Mouse (Mus musculus): ENCODE results near the gene Fdx1. TPM values are rescaled to one million over a fixed set of nuclear protein-coding genes. Genes with fewer than 3 reads are reported as not detected.

The Fdx1 gene
- total RNA-seq, 2 experiments from 2014 or later, result 42.1 to 48.2 TPM

- DNase-seq, result no peak
Observed at GRCm38 (mm10) chr9:51964110-51964509, 754 bp upstream of the Fdx1 start.

- no peak for DNase-seq
Observed at GRCm38 (mm10) chr9:51961190-51961909, 2.0 kb downstream of the Fdx1 start.

- DNase-seq, result no peak
Observed at GRCm38 (mm10) chr9:51960331-51960730, 3.0 kb downstream of the Fdx1 start.

- DNase-seq, result no peak
Observed at GRCm38 (mm10) chr9:51958981-51959380, 4.4 kb downstream of the Fdx1 start.

GRCm38 (mm10) chr9:51957025-51957424 lies 6.3 kb downstream of the Fdx1 start:
- no peak for DNase-seq

- no peak for DNase-seq
Observed at GRCm38 (mm10) chr9:51956484-51956883, 6.9 kb downstream of the Fdx1 start.

- DNase-seq, result no peak
Observed at GRCm38 (mm10) chr9:51951337-51951736, 12.0 kb downstream of the Fdx1 start.

GRCm38 (mm10) chr9:51950667-51951066 lies 12.7 kb downstream of the Fdx1 start:
- DNase-seq, result no peak

GRCm38 (mm10) chr9:51950225-51950624 lies 13.1 kb downstream of the Fdx1 start:
- no peak for DNase-seq

GRCm38 (mm10) chr9:51943934-51944333 lies 19.4 kb downstream of the Fdx1 start:
- DNase-seq, result no peak

GRCm38 (mm10) chr9:51934641-51935040 lies 28.7 kb downstream of the Fdx1 start:
- no peak for DNase-seq

- no peak for DNase-seq
Observed at GRCm38 (mm10) chr9:51931997-51932396, 31.4 kb downstream of the Fdx1 start.

- DNase-seq, result no peak
Observed at GRCm38 (mm10) chr9:51931054-51931690, 32.2 kb downstream of the Fdx1 start.

GRCm38 (mm10) chr9:51929972-51930371 lies 33.4 kb downstream of the Fdx1 start:
- DNase-seq, result no peak

- no peak for DNase-seq
Observed at GRCm38 (mm10) chr9:51928659-51929058, 34.7 kb downstream of the Fdx1 start.

- DNase-seq, result peak; percentile 20
Observed at GRCm38 (mm10) chr9:51928116-51928515, 35.2 kb downstream of the Fdx1 start.

- no peak for DNase-seq
Observed at GRCm38 (mm10) chr9:51927680-51928079, 35.7 kb downstream of the Fdx1 start.

- DNase-seq, result no peak
Observed at GRCm38 (mm10) chr9:51926629-51927028, 36.7 kb downstream of the Fdx1 start.

- no peak for DNase-seq
Observed at GRCm38 (mm10) chr9:51924551-51925081, 38.7 kb downstream of the Fdx1 start.

GRCm38 (mm10) chr9:51922756-51923155 lies 40.6 kb downstream of the Fdx1 start:
- no peak for DNase-seq

GRCm38 (mm10) chr9:51915580-51915979 lies 47.8 kb downstream of the Fdx1 start:
- DNase-seq, result no peak

GRCm38 (mm10) chr9:51914481-51915120 lies 48.8 kb downstream of the Fdx1 start:
- DNase-seq, result peak; percentile 29

GRCm38 (mm10) chr9:51908838-51909237 lies 54.5 kb downstream of the Fdx1 start:
- DNase-seq, result peak; percentile 21

All from gastrocnemius, postnatal 25 days (tissue).